Mouse (Mus musculus) hematopoietic stem cell, adult 5-6 weeks (primary cell): ENCODE data around the gene Fam13a. TPM values are rescaled to one million over a fixed set of nuclear protein-coding genes. Genes with fewer than 3 reads are reported as not detected.

Experiments used
- ATAC-seq, 2 experiments: fragments of 125-278 bp in 1 of 2; replicated peaks in 1 of 2; 2 replicates each; pipeline ENCODE4 v1.8.0; 2016 to 2017; ENCODE audit warnings: inconsistent platforms in 2 of 2, mild to moderate bottlenecking in 2 of 2, moderate number of reproducible peaks in 2 of 2, low read depth in 1 of 2, moderate TSS enrichment in 1 of 2; ENCODE audit not compliant: low FRiP score in 2 of 2, poor library complexity in 2 of 2, severe bottlenecking in 2 of 2, insufficient read depth in 1 of 2, low TSS enrichment in 1 of 2
- total RNA-seq: library from RNA; stranded (forward); fragments of 172-1452, 232-1000 nt; gene quantifications from 2 replicates; pipeline ENCODE4 v1.2.3, GENCODE M21; 2017

Fam13a gene
- total RNA-seq: 0.45 and 0.81 TPM in 2 replicates

GRCm38 (mm10) chr6:59024164-59024724 lies at the start of gene Fam13a:
Gene Fam13a (minus strand): TSS chr6:59024549.
- ATAC-seq: peak; percentile 95 to 96

DNA sequence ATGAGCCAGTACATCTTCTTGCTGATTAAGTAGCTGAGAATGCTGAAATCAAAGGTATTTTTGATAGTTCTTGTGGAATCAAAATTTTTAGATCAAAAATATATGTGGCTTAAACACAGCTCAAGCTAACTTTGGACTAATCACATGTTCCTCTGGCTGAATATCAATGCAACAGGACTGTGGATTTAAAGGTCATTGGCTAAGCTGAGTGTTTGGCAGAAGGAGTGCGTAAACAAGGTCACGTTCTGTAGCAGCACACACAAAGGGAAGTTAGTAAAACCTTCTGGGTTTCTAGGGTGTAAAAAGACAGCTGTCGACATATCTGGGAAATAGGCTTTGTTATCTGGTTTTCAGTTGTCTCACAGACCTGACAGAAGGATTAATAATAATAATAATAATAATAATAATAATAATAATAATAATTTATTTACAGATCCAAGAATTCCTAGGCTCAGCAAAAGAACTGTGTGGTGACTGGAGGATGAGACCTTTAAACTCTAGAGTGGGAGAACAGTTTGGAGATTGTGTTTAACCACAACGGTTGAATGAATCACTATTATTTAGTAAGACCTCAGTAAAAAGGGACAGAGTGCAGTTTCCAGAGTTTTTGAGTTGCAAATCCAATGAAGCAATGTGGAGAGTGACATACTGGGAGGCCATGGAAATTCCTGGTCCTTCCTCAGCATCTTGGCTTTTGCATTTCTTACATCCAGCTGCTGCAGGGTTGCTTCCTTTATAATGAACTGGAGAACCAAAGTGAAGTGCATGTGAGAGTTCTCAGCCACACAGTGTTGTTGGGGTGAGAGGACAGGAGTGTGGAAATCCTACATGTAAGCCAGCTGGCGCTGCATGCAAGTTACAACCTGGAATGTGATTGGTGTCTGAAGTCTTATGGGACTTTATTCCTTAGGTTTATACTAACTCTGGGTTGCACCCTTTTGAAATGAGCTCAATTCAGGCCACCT lies 48.0 kb upstream of the Fam13a start:
- ATAC-seq: no peak

DNA sequence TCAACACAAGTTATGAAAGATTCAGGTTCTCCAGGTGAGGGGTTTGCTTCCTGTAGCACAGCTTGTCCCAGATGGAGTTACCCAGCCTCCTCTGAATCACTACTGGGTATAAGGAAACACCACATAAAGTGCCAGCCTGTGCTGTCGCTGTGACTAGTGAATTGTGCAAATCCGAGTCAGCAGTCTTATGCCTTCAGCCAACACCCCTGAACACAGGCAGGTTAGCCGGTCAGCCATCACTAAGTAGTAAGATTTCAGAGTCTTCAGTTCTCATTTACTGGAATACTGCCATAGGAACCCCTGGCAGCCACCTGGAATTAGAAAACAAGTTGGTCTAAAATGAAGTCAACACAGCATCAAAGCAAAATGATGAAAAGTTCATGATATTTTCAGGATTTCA lies 47.3 kb upstream of the Fam13a start:
- no peak for ATAC-seq

DNA sequence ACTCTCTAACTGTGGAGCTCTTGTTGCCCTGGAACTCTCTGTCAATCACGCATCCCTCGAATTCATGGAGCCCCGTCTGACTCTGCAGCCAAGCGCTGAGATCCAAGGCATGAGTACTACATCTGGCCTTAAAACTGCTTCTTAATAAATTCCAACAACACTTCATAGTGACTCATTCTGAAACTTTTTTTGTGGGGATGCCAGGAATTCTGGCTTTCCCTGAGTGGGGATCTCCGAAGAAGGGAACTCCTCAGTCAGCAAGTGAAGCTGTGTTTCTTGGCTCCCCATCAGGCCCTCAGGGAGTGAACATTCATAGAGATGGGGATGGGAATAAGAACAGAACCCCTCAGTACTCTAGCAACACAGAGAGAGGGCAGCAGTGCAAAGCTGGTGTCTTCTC lies 43.8 kb upstream of the Fam13a start:
- no peak for ATAC-seq

DNA sequence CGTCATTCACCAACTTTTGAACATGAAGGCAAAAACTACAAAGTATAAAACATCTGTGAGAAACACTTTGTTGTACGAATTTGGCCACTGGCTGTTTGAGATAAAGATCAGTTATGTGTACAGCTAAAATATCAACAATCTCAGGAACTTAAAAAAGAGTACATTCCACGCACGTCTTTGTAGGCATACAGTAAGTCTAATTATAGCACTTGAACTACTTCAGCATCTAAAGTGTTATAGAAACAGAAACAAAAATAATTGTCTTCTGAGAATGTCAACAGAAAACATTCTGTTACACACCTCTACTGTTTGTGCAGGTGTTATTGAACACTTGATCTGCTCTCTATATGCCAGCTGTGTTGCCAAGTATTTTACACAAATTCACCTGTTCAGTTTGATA lies 40.1 kb upstream of the Fam13a start:
- ATAC-seq: no peak

- ATAC-seq: no peak
Observed at GRCm38 (mm10) chr6:59053232-59053631, 28.9 kb upstream of the Fam13a start.

GRCm38 (mm10) chr6:59039719-59040118 lies 15.4 kb upstream of the Fam13a start:
- ATAC-seq: no peak

- ATAC-seq: no peak
Observed at GRCm38 (mm10) chr6:59032748-59033147, 8.4 kb upstream of the Fam13a start.

DNA sequence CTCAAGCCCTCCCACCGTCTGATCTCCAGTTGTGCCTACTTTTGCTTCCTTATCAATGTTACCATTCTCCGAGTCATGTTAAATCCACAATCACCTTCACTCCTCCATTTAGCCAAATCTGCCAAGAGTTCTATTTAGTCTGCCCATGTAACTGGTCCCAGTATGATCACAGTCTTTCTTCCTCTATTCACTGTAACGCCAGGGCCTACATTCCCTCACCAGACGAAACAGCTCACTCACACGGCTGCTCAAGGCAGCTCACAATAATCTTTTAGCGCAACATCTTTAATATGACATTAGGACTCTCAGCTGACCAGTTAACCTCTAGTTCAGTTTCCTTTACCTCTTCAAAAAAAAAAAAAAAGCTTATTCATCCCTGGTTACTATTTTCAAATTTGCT lies 7.2 kb upstream of the Fam13a start:
- no peak for ATAC-seq

GRCm38 (mm10) chr6:59030667-59031066 lies 6.3 kb upstream of the Fam13a start:
- no peak for ATAC-seq

- ATAC-seq: no peak
Observed at GRCm38 (mm10) chr6:59030037-59030436, 5.7 kb upstream of the Fam13a start.

DNA sequence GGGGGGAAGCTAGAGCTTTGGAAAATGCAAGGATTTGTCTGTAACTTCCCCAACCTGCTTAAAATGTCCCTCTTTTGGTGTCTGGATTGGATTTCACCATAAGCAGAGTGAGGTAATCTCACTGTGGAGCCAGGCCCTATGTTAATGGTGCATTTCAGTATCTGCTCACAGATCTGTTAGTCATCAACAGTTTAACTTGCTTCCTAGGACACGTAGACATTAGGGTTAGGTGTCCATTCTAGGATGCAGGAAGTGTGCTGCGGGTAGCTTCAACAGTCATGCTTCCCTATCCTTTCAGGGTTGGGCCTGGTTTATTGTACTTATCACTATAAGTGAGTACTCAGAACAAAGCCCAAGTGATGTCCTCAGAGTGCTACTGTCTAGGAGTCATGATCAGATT lies 4.5 kb upstream of the Fam13a start:
- ATAC-seq: no peak

GRCm38 (mm10) chr6:59024806-59025205 lies 457 bp upstream of the Fam13a start:
- no peak for ATAC-seq

DNA sequence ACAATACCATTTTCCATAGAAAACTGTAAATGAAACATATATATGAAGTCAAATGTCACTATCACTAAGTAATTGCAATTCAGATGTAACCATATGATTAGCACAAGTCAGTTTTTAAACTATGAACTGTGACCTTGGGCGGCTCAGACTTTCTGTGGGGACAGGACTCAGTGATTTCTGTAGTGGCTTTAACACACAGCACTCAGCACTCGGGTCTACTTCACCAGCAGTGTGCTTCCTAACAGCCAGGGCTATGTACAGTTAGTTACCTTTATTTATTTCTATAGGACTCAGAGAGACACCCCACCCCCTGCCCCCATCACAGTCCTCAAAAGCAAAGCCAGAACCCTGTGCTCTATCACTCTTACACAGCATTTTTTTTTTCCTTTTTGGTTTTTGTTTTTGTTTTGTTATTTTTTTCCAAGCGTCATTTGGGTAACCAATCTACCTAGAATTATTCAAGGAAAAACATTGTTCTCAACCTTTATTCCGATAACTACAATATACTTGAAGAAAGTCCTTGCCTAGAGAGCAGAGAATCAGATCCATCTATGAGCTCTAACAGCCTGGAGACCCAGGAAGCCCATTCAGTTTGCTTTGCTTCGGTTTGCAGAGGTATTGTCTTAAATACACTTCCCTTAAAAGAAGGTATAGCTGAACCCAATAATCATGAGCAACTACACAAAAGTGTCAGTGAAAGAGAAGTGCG lies 740 bp downstream of the Fam13a start:
- ATAC-seq: 0 out of 4 replicates have a peak, but pooled peaks of 1 of the 2 experiments have one; percentile 1

DNA sequence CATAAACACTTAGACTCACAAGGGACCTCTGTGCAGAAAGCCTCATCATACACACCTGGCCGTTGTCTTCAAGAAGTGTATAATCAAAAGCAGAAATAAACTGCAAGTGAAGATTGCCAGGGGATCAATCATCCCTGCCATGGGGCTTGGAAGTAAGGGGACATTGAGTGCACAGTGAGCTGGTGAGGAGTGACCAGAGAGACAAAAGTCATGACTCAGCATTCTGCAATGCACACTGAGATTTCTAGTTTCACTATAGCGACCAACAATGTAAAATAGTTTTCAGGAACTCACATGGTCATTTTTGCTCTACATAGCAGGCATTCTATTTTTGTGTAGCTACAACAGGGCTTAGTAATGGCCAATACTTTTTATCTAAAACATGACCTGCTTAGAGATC lies 1.7 kb downstream of the Fam13a start:
- ATAC-seq: no peak

DNA sequence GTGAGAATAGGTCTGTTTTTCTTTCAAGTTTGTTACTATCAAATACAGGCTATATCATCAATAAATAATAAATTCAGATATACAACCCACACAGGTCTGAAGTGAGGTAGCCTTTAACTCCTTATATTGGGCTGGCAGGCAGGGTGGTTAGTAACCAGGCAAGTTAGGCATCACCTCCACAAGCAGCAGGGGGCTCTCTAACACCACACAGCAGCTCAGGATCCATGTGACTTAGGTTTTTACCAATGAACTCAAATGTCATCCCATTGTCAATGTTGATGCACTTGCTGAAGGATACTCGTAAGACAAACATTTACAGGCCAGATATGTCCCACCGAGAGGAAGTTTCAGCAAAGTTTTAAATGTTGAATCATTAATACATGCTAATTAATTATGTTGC lies 4.0 kb downstream of the Fam13a start:
- 0 out of 4 replicates have a peak, but pooled peaks have one; percentile 23 to 44 for ATAC-seq

GRCm38 (mm10) chr6:59019847-59020246 lies 4.5 kb downstream of the Fam13a start:
- ATAC-seq: no peak

DNA sequence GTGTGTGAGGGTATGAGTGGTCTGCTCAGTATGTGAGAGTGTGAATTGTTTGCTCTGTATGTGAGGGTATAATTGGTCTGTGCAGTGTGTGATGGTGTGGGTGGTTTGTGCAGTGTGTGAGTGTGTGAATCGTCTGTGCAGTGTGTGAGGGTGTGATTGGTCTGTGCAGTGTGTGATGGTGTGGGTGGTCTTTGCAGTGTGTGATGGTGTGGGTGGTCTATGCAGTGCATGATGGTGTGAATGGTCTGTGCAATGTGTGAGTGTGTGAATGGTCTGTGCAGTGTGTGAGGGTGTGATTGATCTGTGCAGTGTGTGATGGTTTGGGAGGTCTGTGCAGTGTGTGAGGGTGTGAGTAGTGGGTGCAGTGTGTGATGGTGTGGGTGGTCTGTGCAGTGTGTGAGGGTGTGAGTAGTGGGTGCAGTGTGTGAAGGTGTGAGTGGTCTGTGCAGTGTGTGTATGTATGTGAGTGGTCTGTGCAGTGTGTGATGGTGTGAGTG lies 8.0 kb downstream of the Fam13a start:
- peak in 1 of 2 experiments; percentile 14; a peak in 1 of 4 replicates for ATAC-seq
